Mouse (Mus musculus): ENCODE measurements around the gene Tent4a. TPM values are rescaled to one million over a fixed set of nuclear protein-coding genes. Genes with fewer than 3 reads are reported as not detected.

Gene Tent4a
- polyA plus RNA-seq, 1 experiment from 2014 or later, result 7.5 TPM

GRCm38 (mm10) chr13:69485326-69485725 is 49.1 kb downstream of the Tent4a start:
- peaks cover 33% of the 10 kb centered on the region for H3K4me1 ChIP-seq
- H3K4me3 ChIP-seq, result no peak overlapping the region
- H3K9ac ChIP-seq, result no peak overlapping the region
- ATAC-seq, result peak; percentile 60
- no peaks in the 10 kb centered on the region for H3K9me3 ChIP-seq (replicated peaks)
- H3K27me3 ChIP-seq, result peaks cover 84% of the 10 kb centered on the region
- no peak overlapping the region for H3K27ac ChIP-seq
- no peaks in the 10 kb centered on the region for H3K36me3 ChIP-seq (ENCODE audit: poor library complexity, severe bottlenecking)
- 17% methylated on average over 6 of the region's 6 CpGs for WGBS
- no peak overlapping the region for H3K4me2 ChIP-seq

GRCm38 (mm10) chr13:69482751-69483150 is 51.7 kb downstream of the Tent4a start:
- no peaks in the 10 kb centered on the region for H3K9me3 ChIP-seq (replicated peaks)
- no peak overlapping the region for H3K27ac ChIP-seq
- 49% methylated on average over 8 of the region's 8 CpGs for WGBS
- no peaks in the 10 kb centered on the region for H3K36me3 ChIP-seq (ENCODE audit: poor library complexity, severe bottlenecking)
- peaks cover 66% of the 10 kb centered on the region for H3K27me3 ChIP-seq
- peaks cover 24% of the 10 kb centered on the region for H3K4me1 ChIP-seq
- H3K9ac ChIP-seq, result no peak overlapping the region
- peak overlapping the region; percentile 38; the same call in 1 of the 2 replicates for H3K4me3 ChIP-seq
- ATAC-seq, result peak; percentile 20
- H3K4me2 ChIP-seq, result peak overlapping the region; percentile 66

DNA sequence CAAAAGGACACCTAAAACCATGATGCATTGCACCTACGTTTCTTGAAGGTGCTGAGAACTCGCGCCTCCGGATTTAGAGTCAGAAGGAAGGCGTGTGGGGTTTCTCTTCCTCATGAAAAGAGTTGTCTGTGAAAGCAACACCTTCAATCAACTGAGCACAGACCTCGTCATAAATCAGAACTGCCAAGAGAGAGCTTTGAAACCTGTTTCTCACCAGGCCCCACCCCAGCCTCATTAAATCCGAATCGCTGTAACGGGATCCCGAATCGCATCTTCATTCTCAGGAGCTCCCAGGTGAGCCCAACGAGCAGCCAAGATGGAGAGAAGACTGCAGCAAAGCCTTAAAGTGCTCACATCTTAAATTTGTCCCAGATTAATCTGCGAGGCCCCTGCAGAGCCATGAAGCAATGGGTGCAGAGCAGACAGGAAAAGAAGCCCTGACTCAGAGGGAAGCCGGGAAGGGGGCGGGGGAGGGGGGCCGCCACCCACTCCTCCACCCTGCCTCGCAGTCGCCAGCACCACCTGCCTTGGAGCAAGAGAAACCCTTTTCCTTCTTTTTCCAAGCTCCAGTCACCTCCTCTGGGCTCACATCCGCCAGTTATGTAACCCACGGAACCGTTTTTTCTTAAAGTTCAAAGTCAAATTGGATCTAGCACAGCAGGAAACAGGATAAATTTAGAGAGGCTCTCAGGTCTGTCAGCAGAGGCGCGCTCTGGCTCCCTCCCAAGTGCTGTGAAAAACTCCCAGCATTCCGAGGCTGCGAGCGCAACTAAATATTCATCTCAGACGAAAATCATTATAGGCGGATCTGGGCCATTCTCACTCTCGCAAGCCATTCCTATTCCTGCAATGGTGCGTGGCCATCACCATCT is 52.5 kb downstream of the Tent4a start:
- Histone ChIP-seq H3K27ac (no peak overlapping the region), H3K4me1 (peaks cover 24% of the 10 kb centered on the region), H3K27me3 (peaks cover 57% of the 10 kb centered on the region), H3K4me2 (peak overlapping the region; percentile 66), H3K9ac (peak overlapping the region; percentile 45), H3K36me3 (ENCODE audit: poor library complexity, severe bottlenecking) (no peaks in the 10 kb centered on the region), H3K4me3 (peak overlapping the region; percentile 38), H3K9me3 (replicated peaks) (no peaks in the 10 kb centered on the region)
- 2% methylated on average over 30 of the region's 30 CpGs for WGBS
- ATAC-seq, result peak; percentile 60

GRCm38 (mm10) chr13:69481026-69481425 is 53.4 kb downstream of the Tent4a start:
- Histone ChIP-seq H3K9me3 (replicated peaks) (no peaks in the 10 kb centered on the region), H3K36me3 (ENCODE audit: poor library complexity, severe bottlenecking) (no peaks in the 10 kb centered on the region), H3K27ac (no peak overlapping the region), H3K9ac (no peak overlapping the region), H3K4me1 (peaks cover 24% of the 10 kb centered on the region), H3K4me2 (peak overlapping the region; percentile 66), H3K27me3 (peaks cover 50% of the 10 kb centered on the region), H3K4me3 (no peak overlapping the region)
- ATAC-seq, result 0 out of 2 replicates have a peak, but pooled peaks have one; percentile 31
- WGBS, result 8% methylated on average over 8 of the region's 8 CpGs

DNA sequence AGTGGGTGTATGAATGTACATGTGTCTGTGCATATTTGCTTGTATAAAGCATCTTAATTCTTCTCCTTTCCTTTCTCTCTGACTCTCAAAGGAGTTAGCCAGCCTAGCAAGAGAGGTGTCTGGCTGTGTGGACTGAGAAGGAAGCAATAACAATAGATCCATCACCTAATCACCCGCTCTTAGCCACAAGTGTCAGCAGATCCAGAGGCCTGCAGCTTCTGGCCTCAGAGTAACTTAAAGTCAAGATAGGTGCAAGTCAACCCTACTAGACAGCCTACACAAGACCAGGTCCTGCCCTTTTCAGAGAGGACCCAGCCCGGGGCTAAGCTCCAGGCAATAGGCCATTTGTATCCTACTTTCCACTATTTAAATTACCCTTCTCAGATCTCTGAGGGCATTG is 54.5 kb downstream of the Tent4a start:
- H3K9ac ChIP-seq, result no peak overlapping the region
- 85% methylated on average over 2 of the region's 2 CpGs for WGBS
- no peak for ATAC-seq

GRCm38 (mm10) chr13:69478703-69479102 is 55.7 kb downstream of the Tent4a start:
- Histone ChIP-seq H3K4me2 (no peak overlapping the region), H3K27me3 (peaks cover 37% of the 10 kb centered on the region), H3K27ac (no peak overlapping the region), H3K9me3 (replicated peaks) (no peaks in the 10 kb centered on the region), H3K9ac (no peak overlapping the region), H3K36me3 (ENCODE audit: poor library complexity, severe bottlenecking) (no peaks in the 10 kb centered on the region), H3K4me3 (no peak overlapping the region), H3K4me1 (peaks cover 24% of the 10 kb centered on the region)
- no peak for ATAC-seq
- WGBS, result 83% methylated on average over 6 of the region's 6 CpGs

More for the DNA sequence above, 54.5 kb downstream of the Tent4a start:
- H3K4me3 ChIP-seq, result no peak overlapping the region
- no peaks in the 10 kb centered on the region for H3K9me3 ChIP-seq (replicated peaks)
- no peak overlapping the region for H3K4me2 ChIP-seq
- H3K27ac ChIP-seq, result no peak overlapping the region
- H3K4me1 ChIP-seq, result peaks cover 24% of the 10 kb centered on the region
- peaks cover 46% of the 10 kb centered on the region for H3K27me3 ChIP-seq
- no peaks in the 10 kb centered on the region for H3K36me3 ChIP-seq (ENCODE audit: poor library complexity, severe bottlenecking)

DNA sequence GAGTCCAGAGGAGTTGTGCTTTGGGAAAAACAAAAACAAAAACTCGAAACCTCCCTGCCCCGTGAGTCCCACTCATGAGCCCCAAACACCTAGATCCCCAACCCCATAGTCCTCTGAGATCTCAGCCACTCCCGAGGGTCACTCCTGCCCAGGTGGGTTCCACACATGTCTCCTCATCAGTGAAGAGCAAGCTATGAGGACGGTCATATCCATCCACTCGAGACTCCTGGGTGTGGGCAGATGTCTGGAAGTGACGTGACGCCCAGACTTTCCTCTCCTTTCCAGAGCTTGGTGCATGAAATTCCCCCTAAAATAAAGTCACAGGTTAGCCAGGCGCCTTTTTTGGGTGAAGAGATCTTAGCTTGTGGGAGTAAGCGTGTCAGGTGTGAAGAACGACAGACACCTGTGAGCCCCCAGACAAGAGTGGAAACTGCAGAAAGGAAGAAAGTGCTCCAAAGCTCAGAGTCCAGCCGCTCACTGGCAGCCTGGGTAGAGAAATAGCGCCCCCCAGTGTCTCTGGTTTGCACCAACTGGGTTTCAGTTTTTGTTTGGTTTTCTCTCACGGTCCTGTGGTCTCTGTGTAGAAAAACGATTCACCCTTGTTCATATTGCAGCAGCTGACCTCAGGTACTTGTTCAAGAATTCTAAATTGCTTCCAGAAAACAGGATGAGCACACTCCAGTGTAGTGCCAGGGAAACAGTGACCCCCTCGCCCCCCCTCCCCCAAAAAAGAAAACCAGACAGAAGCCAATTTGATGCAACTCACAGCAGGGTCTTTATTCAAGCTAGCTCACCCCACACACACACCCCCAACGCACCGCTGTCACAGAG is 73.6 kb downstream of the Tent4a start:
- WGBS, result 48% methylated on average over 17 of the region's 17 CpGs
- Histone ChIP-seq H3K27me3 (no peaks in the 10 kb centered on the region), H3K36me3 (ENCODE audit: poor library complexity, severe bottlenecking) (no peaks in the 10 kb centered on the region), H3K27ac (no peak overlapping the region), H3K4me2 (no peak overlapping the region), H3K4me1 (no peaks in the 10 kb centered on the region), H3K4me3 (no peak overlapping the region), H3K9ac (no peak overlapping the region), H3K9me3 (replicated peaks) (no peaks in the 10 kb centered on the region)
- ATAC-seq, result 0 out of 2 replicates have a peak, but pooled peaks have one; percentile 8

DNA sequence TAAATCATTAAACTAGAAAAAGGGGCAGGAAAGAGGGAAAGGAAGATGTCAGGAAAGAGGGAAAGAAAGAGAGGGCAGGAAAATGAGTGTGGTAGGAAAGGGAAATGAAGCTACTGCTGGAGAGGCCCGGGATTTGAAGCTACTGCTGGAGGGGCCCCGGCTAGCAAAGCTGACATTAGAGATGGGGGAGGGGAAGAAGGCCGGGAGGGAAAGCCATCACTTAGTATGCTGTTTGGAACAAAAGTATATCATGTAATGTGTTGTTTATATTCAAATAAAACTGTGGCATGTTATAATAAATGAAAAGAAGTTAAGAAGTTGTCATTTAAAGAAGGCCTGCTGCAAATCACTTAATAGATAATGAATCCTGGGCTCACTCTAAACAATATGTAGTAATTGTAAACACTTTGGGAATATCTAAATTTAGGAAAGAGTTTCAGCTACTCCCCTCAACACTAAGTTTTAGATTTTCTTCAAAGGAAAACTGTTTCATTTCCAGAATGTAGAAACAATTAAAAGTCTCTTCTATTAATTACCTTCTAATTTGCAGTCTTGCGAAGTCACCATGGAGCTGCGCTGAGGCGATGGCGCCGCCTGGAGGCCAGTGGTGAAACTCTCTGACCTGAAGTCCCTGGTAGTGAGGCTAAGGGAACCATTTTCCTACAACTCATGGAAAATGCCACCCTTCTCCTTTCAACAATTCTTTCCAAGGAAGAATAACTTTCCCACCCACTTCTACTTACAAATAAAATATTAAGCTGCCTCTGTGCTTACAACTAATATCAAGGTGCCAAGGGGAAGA is 74.6 kb downstream of the Tent4a start:
- H3K36me3 ChIP-seq (ENCODE audit: poor library complexity, severe bottlenecking), result no peaks in the 10 kb centered on the region
- H3K27ac ChIP-seq, result no peak overlapping the region
- no peak overlapping the region for H3K4me2 ChIP-seq
- H3K9me3 ChIP-seq (replicated peaks), result no peaks in the 10 kb centered on the region
- no peaks in the 10 kb centered on the region for H3K27me3 ChIP-seq
- peak; percentile 72 for ATAC-seq
- no peak overlapping the region for H3K4me3 ChIP-seq
- H3K4me1 ChIP-seq, result no peaks in the 10 kb centered on the region
- H3K9ac ChIP-seq, result no peak overlapping the region
- 12% methylated on average over 8 of the region's 8 CpGs for WGBS

GRCm38 (mm10) chr13:69458891-69459290 is 75.5 kb downstream of the Tent4a start:
- no peak for ATAC-seq
- no peak overlapping the region for H3K4me2 ChIP-seq
- no peak overlapping the region for H3K9ac ChIP-seq
- H3K27me3 ChIP-seq, result no peaks in the 10 kb centered on the region
- no peak overlapping the region for H3K27ac ChIP-seq
- 94% methylated on average over 2 of the region's 2 CpGs for WGBS
- H3K9me3 ChIP-seq (replicated peaks), result no peaks in the 10 kb centered on the region
- H3K4me1 ChIP-seq, result no peaks in the 10 kb centered on the region
- H3K4me3 ChIP-seq, result no peak overlapping the region
- no peaks in the 10 kb centered on the region for H3K36me3 ChIP-seq (ENCODE audit: poor library complexity, severe bottlenecking)

GRCm38 (mm10) chr13:69458461-69458860 is 76.0 kb downstream of the Tent4a start:
- no peaks in the 10 kb centered on the region for H3K4me1 ChIP-seq
- no peaks in the 10 kb centered on the region for H3K36me3 ChIP-seq (ENCODE audit: poor library complexity, severe bottlenecking)
- H3K9ac ChIP-seq, result no peak overlapping the region
- H3K27ac ChIP-seq, result no peak overlapping the region
- H3K27me3 ChIP-seq, result no peaks in the 10 kb centered on the region
- H3K9me3 ChIP-seq (replicated peaks), result no peaks in the 10 kb centered on the region
- H3K4me2 ChIP-seq, result no peak overlapping the region
- H3K4me3 ChIP-seq, result no peak overlapping the region
- no peak for ATAC-seq
- WGBS, result 90% methylated on average over 6 of the region's 6 CpGs

DNA sequence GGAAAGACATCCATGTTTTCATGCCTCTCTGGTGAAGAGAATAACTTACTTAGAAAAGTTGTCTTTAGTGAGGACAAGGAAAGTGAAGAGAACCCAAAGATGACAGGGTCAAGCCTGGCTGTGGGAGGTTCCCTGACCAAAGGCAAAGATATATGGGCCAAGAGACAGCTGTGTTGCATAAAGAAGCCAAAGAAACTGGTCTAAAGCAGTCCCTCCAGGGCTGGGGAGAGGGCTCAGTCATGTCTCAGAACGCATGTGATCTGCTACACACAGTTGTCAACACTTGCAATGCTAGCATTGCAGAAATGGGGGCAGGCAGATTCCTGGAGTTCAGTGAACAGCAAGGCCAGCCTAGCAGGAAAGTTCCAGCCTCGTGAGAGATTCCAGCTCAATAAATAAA is 77.3 kb downstream of the Tent4a start:
- Histone ChIP-seq H3K4me3 (no peak overlapping the region), H3K4me1 (no peaks in the 10 kb centered on the region), H3K9ac (no peak overlapping the region), H3K27me3 (no peaks in the 10 kb centered on the region), H3K36me3 (ENCODE audit: poor library complexity, severe bottlenecking) (no peaks in the 10 kb centered on the region), H3K4me2 (no peak overlapping the region), H3K27ac (no peak overlapping the region), H3K9me3 (replicated peaks) (no peaks in the 10 kb centered on the region)
- ATAC-seq, result no peak
- WGBS, result 81% methylated on average over 2 of the region's 2 CpGs

All from forebrain, embryonic 13.5 days (tissue).